In genomic region chr3:9948114-9948513, GRCm38 (mm10) we compare ENCODE assay signal across 14 mouse cellular contexts.
DNase-seq lines count a peak whose midpoint lies in the region; ATAC-seq and TF ChIP-seq lines count a peak whose summit lies in the region.
"Had no signal": no experiment of that assay in that cellular context is flagged by ENCODE, and none has a peak within 500 bp of the region (broad histone marks: within the 10 kb centered on the region; RNA-seq: fewer than 3 reads in every experiment).

No protein-coding gene starts in this region.

- H3K27me3 ChIP-seq in intestine, embryonic 14.5 days (replicated peaks; ENCODE audit: control insufficient read depth, insufficient read depth, low read length), result no peaks in the 10 kb centered on the region
- H3K27me3 ChIP-seq in intestine, postnatal 0 days (replicated peaks; ENCODE audit: control insufficient read depth, insufficient read depth, low read length), result no peaks in the 10 kb centered on the region
- H3K27me3 ChIP-seq in forebrain, embryonic 12.5 days, result peaks cover 2% of the 10 kb centered on the region; the same call in 1 of the 2 replicates
- H3K27me3 ChIP-seq in hindbrain, embryonic 12.5 days, result no peaks in the 10 kb centered on the region
- H3K27me3 ChIP-seq in midbrain, embryonic 15.5 days (replicated peaks), result no peaks in the 10 kb centered on the region
- H3K27me3 ChIP-seq: embryonic facial prominence, embryonic 12.5 days; intestine, embryonic 15.5 days; liver, embryonic 13.5 days; Patski had no signal

- no peak overlapping the region for H3K9ac ChIP-seq in intestine, embryonic 14.5 days (ENCODE audit: low read length)
- H3K9ac ChIP-seq in intestine, postnatal 0 days (ENCODE audit: low read depth, low read length), result no peak overlapping the region
- H3K9ac ChIP-seq in forebrain, embryonic 12.5 days, result no peak overlapping the region
- no peak overlapping the region for H3K9ac ChIP-seq in hindbrain, embryonic 12.5 days
- H3K9ac ChIP-seq in midbrain, embryonic 15.5 days, result no peak overlapping the region
- H3K9ac ChIP-seq: embryonic facial prominence, embryonic 12.5 days; intestine, embryonic 15.5 days; liver, embryonic 13.5 days had no signal

- no peak for DNase-seq in intestine, embryonic 14.5 days (ENCODE audit: low spot score)
- no peak for DNase-seq in cerebellum, postnatal 14 days
- DNase-seq in Muller cell, postnatal 12 days (ENCODE audit: inconsistent ontology term), result no peak
- no peak for DNase-seq in cerebellum, adult 8-10 months

- H3K4me2 ChIP-seq in intestine, embryonic 14.5 days (ENCODE audit: low read length), result no peak overlapping the region
- H3K4me2 ChIP-seq in intestine, postnatal 0 days (replicated peaks; ENCODE audit: low read depth), result no peak overlapping the region
- H3K4me2 ChIP-seq in forebrain, embryonic 12.5 days, result no peak overlapping the region
- no peak overlapping the region for H3K4me2 ChIP-seq in hindbrain, embryonic 12.5 days (replicated peaks)
- no peak overlapping the region for H3K4me2 ChIP-seq in midbrain, embryonic 15.5 days
- H3K4me2 ChIP-seq: embryonic facial prominence, embryonic 12.5 days; intestine, embryonic 15.5 days; liver, embryonic 13.5 days had no signal

- H3K4me3 ChIP-seq in intestine, embryonic 14.5 days (ENCODE audit: low read depth, low read length), result no peak overlapping the region
- H3K4me3 ChIP-seq in intestine, postnatal 0 days (ENCODE audit: low read depth, low read length), result no peak overlapping the region
- H3K4me3 ChIP-seq in forebrain, embryonic 12.5 days (replicated peaks), result no peak overlapping the region
- no peak overlapping the region for H3K4me3 ChIP-seq in hindbrain, embryonic 12.5 days
- H3K4me3 ChIP-seq in midbrain, embryonic 15.5 days, result no peak overlapping the region
- H3K4me3 ChIP-seq: embryonic facial prominence, embryonic 12.5 days; heart, adult 2 months; intestine, embryonic 15.5 days; liver, embryonic 13.5 days had no signal

- H3K4me1 ChIP-seq in intestine, embryonic 14.5 days (replicated peaks; ENCODE audit: control insufficient read depth, insufficient read depth, low read length), result no peaks in the 10 kb centered on the region
- H3K4me1 ChIP-seq in intestine, postnatal 0 days (replicated peaks; ENCODE audit: control insufficient read depth, insufficient read depth, low read length), result no peaks in the 10 kb centered on the region
- no peaks in the 10 kb centered on the region for H3K4me1 ChIP-seq in forebrain, embryonic 12.5 days
- no peaks in the 10 kb centered on the region for H3K4me1 ChIP-seq in hindbrain, embryonic 12.5 days
- no peaks in the 10 kb centered on the region for H3K4me1 ChIP-seq in midbrain, embryonic 15.5 days
- H3K4me1 ChIP-seq: embryonic facial prominence, embryonic 12.5 days; intestine, embryonic 15.5 days; liver, embryonic 13.5 days had no signal

- 73% methylated on average over 7 of the region's 7 CpGs for WGBS in intestine, embryonic 14.5 days
- 71% methylated on average over 7 of the region's 7 CpGs for WGBS in intestine, postnatal 0 days
- WGBS in forebrain, embryonic 12.5 days, result 80% methylated on average over 7 of the region's 7 CpGs
- 71% methylated on average over 7 of the region's 7 CpGs for WGBS in hindbrain, embryonic 12.5 days
- 72% methylated on average over 7 of the region's 7 CpGs for WGBS in midbrain, embryonic 15.5 days

- no peak for TF ChIP-seq CTCF in intestine, postnatal 0 days (IDR thresholded peaks at IDR 0.05; ENCODE audit: low read depth)

- 0 out of 2 replicates have a peak, but pooled peaks have one; percentile 40 for ATAC-seq in intestine, embryonic 14.5 days (replicated peaks; ENCODE audit: low FRiP score, low TSS enrichment, low read depth)
- no peak for ATAC-seq in intestine, postnatal 0 days
- peak; percentile 60 for ATAC-seq in forebrain, embryonic 12.5 days (ENCODE audit: low FRiP score)
- peak; percentile 46; the same call in 1 of the 2 replicates for ATAC-seq in hindbrain, embryonic 12.5 days (ENCODE audit: low FRiP score)
- peak; percentile 80 for ATAC-seq in midbrain, embryonic 15.5 days (replicated peaks)

- no peak overlapping the region for H3K27ac ChIP-seq in intestine, embryonic 14.5 days (ENCODE audit: low read depth)
- H3K27ac ChIP-seq in intestine, postnatal 0 days (ENCODE audit: low read depth, low read length), result no peak overlapping the region
- no peak overlapping the region for H3K27ac ChIP-seq in forebrain, embryonic 12.5 days
- no peak overlapping the region for H3K27ac ChIP-seq in hindbrain, embryonic 12.5 days
- no peak overlapping the region for H3K27ac ChIP-seq in midbrain, embryonic 15.5 days
- H3K27ac ChIP-seq: embryonic facial prominence, embryonic 12.5 days; heart, adult 2 months; intestine, embryonic 15.5 days; liver, embryonic 13.5 days; macrophage had no signal

- no peaks in the 10 kb centered on the region for H3K36me3 ChIP-seq in intestine, embryonic 14.5 days (ENCODE audit: control insufficient read depth, insufficient read depth, low read length)
- no peaks in the 10 kb centered on the region for H3K36me3 ChIP-seq in intestine, postnatal 0 days (ENCODE audit: control insufficient read depth, insufficient read depth)
- H3K36me3 ChIP-seq in forebrain, embryonic 12.5 days (replicated peaks), result no peaks in the 10 kb centered on the region
- no peaks in the 10 kb centered on the region for H3K36me3 ChIP-seq in hindbrain, embryonic 12.5 days
- no peaks in the 10 kb centered on the region for H3K36me3 ChIP-seq in midbrain, embryonic 15.5 days (replicated peaks)
- H3K36me3 ChIP-seq: embryonic facial prominence, embryonic 12.5 days; intestine, embryonic 15.5 days; liver, embryonic 13.5 days had no signal

- H3K9me3 ChIP-seq in intestine, embryonic 14.5 days (ENCODE audit: control insufficient read depth, low read length), result no peaks in the 10 kb centered on the region
- no peaks in the 10 kb centered on the region for H3K9me3 ChIP-seq in intestine, postnatal 0 days (ENCODE audit: control insufficient read depth)
- no peaks in the 10 kb centered on the region for H3K9me3 ChIP-seq in forebrain, embryonic 12.5 days
- H3K9me3 ChIP-seq in hindbrain, embryonic 12.5 days (replicated peaks), result no peaks in the 10 kb centered on the region
- no peaks in the 10 kb centered on the region for H3K9me3 ChIP-seq in midbrain, embryonic 15.5 days
- H3K9me3 ChIP-seq: embryonic facial prominence, embryonic 12.5 days; intestine, embryonic 15.5 days; liver, embryonic 13.5 days had no signal
